Mouse (Mus musculus) stomach, postnatal 0 days (tissue): Measurements from ENCODE around the gene Rasal3. TPM values are rescaled to one million over a fixed set of nuclear protein-coding genes. Genes with fewer than 3 reads are reported as not detected.

Source experiments
- ATAC-seq: fragments of 200-750 bp; cut with Nextera tagmentation; 2 replicates; pipeline ENCODE4 v1.8.0; 2017; ENCODE audit not compliant: low FRiP score, low TSS enrichment
- DNase-seq: peaks from one replicate; pipeline ENCODE4 v3.0.0-alpha.2; 2016; ENCODE audit warnings: low spot score
- H3K27ac ChIP-seq: fragments of 300-500 bp; sonication (generic); replicated peaks from 2 replicates; pipeline ENCODE4 v1.5.1; 2014; ENCODE audit warnings: mild to moderate bottlenecking, control low read depth
- H3K27me3 ChIP-seq: fragments of 300-500 bp; sonication (generic); 2 replicates; pipeline ENCODE4 v1.6.1; 2014; ENCODE audit warnings: low read length; ENCODE audit not compliant: control insufficient read depth, insufficient read depth
- H3K36me3 ChIP-seq: fragments of 300-500 bp; sonication (generic); 2 replicates; pipeline ENCODE4 v1.6.1; 2014; ENCODE audit warnings: low read length, mixed read lengths; ENCODE audit not compliant: control insufficient read depth, insufficient read depth
- H3K4me1 ChIP-seq: fragments of 300-500 bp; sonication (generic); replicated peaks from 2 replicates; pipeline ENCODE4 v1.6.1; 2014; ENCODE audit warnings: antibody characterized with exemption; ENCODE audit not compliant: control insufficient read depth, insufficient read depth
- H3K4me2 ChIP-seq: fragments of 300-500 bp; sonication (generic); replicated peaks from 2 replicates; pipeline ENCODE4 v1.6.1; 2014; ENCODE audit warnings: low read depth, mild to moderate bottlenecking, control low read depth, moderate library complexity
- H3K4me3 ChIP-seq: fragments of 300-500 bp; sonication (generic); 2 replicates; pipeline ENCODE4 v1.5.1; 2014; ENCODE audit warnings: low read depth, low read length, control low read depth
- H3K9ac ChIP-seq: fragments of 300-500 bp; sonication (generic); 2 replicates; pipeline ENCODE4 v1.6.1; 2014; ENCODE audit warnings: mild to moderate bottlenecking, low read length, control low read depth, mixed read lengths
- H3K9me3 ChIP-seq: fragments of 300-500 bp; sonication (generic); 2 replicates; pipeline ENCODE4 v1.6.1; 2016; ENCODE audit warnings: low read length; ENCODE audit not compliant: control insufficient read depth
- CTCF ChIP-seq: IDR thresholded peaks from 2 replicates; pipeline ENCODE4 v1.5.1; 2016; ENCODE audit warnings: antibody characterized with exemption, low read depth, mild to moderate bottlenecking, moderate library complexity
- EP300 ChIP-seq: optimal IDR thresholded peaks from 2 replicates; pipeline ENCODE3; 2016; ENCODE audit warnings: antibody characterized with exemption
- WGBS: fragments of 180-500 bp; shearing (Covaris S2); extraction: QIAGEN DNeasy Blood & Tissue Kit; methylation state at CpG from one replicate; pipeline ENCODE4 v1.1.7; 2014; 5-methylcytosine and 5-hydroxymethylcytosine counted together
- microRNA-seq: library from miRNA; unstranded; fragments of <30 nt; microRNA quantifications from one replicate; pipeline ENCODE4, GENCODE M21; 2016
- polyA plus RNA-seq: library from polyadenylated mRNA; unstranded; fragments of >200 nt; fragmentation: Nextera tagmentation; extraction: Ambion mirVana; gene quantifications from 2 replicates; pipeline ENCODE4 v1.2.1, GENCODE M21; 2015

The Rasal3 gene
- polyA plus RNA-seq, 1 experiment from 2014 or later = 0.63 TPM

DNA sequence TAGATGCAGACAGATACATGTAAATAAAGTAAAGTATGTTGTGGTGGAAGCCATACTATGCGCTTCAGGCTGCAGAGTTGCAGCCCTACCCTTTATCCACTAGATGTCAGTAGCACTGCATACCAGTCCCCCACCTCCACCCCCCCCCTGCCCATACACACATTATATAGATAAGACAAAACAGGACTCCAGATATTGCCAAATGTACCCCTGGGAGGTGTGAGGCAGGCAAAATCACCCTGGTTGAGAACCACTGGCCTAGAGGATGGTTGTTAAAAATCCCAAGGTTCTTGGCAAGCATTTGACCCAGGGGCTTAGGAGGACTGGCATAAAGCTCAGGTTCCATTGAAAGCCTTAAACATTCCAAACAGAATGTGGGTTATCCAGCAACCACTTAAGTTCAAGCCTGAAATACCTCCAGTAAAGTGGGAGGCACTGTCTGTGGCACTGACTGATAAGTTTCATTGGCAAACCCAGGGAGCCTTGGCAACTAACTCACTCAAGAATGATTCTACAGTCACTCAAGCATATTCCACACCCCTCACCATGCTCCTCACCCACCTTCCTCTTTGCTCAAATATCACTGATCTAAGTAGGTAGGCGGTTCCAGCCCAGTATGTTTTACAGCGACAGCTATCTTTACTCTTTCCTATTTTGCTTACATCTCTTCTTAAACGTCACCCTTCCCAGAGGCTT is 54.2 kb downstream of the Rasal3 start:
- H3K36me3 ChIP-seq = peaks cover 2% of the 10 kb centered on the region; the same call in 1 of the 2 replicates
- H3K4me3 ChIP-seq = peak overlapping the region; percentile 93
- H3K4me1 ChIP-seq = peaks cover 3% of the 10 kb centered on the region; the same call in 1 of the 2 replicates
- 0 out of 2 replicates have a peak overlapping the region, but pooled peaks have one; percentile 18 for H3K9ac ChIP-seq
- no peaks in the 10 kb centered on the region for H3K27me3 ChIP-seq
- H3K9me3 ChIP-seq = no peaks in the 10 kb centered on the region
- TF ChIP-seq CTCF (peak; percentile 95), EP300 (no peak)
- H3K4me2 ChIP-seq = peak overlapping the region; percentile 92
- H3K27ac ChIP-seq = peak overlapping the region; percentile 14; the same call in 1 of the 2 replicates
- WGBS = 11% methylated on average over 4 of the region's 4 CpGs
- DNase-seq = peak; percentile 58
- ATAC-seq = 0 out of 2 replicates have a peak, but pooled peaks have one; percentile 14

DNA sequence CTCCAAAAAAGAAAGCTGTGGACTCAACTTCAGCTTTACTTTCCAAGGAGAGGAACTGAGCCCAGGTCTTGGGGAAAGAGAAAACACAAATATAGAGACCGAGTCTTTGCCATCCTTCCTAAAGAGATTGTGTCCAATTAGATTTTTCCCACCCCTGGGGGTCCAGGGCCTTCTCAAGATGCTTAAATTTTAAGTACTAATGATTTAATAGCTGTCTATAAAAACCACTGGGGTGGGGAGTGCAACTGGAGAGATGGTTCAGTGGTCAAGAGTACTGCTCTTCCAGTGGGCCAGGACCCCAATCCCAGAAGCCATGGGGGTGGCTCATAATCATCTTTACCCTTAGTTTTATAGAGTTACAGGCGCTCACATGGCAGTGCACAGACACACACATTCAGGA is 55.0 kb downstream of the Rasal3 start:
- DNase-seq = no peak
- ATAC-seq = no peak
- 90% methylated on average over 2 of the region's 2 CpGs for WGBS
- TF ChIP-seq EP300 = no peak
- TF ChIP-seq CTCF = no peak
- Histone ChIP-seq H3K9ac (no peak overlapping the region), H3K4me2 (no peak overlapping the region; the same call in 1 of the 2 replicates), H3K4me3 (no peak overlapping the region), H3K9me3 (no peaks in the 10 kb centered on the region), H3K27me3 (no peaks in the 10 kb centered on the region), H3K4me1 (peaks cover 3% of the 10 kb centered on the region; the same call in 1 of the 2 replicates), H3K27ac (no peak overlapping the region), H3K36me3 (0 out of 2 replicates have a peak, but pooled peaks cover 2% of the 10 kb centered on the region)

- ATAC-seq = no peak
- H3K27ac ChIP-seq = no peak overlapping the region
- no peaks in the 10 kb centered on the region for H3K27me3 ChIP-seq
- H3K9ac ChIP-seq = no peak overlapping the region
- TF ChIP-seq CTCF = no peak
- TF ChIP-seq EP300 = no peak
- H3K4me3 ChIP-seq = no peak overlapping the region
- H3K4me2 ChIP-seq = no peak overlapping the region
- H3K4me1 ChIP-seq = no peaks in the 10 kb centered on the region
- WGBS = 87% methylated on average over 1 of the region's 1 CpGs
- peaks cover 5% of the 10 kb centered on the region; the same call in 1 of the 2 replicates for H3K36me3 ChIP-seq
- no peaks in the 10 kb centered on the region for H3K9me3 ChIP-seq
- no peak for DNase-seq
These were observed 62.3 kb downstream of the Rasal3 start for GRCm38 (mm10) chr17:32341102-32341501.

Small RNA genes lying within 50 kb of the gene (microRNA-seq; reads per million reads assigned to microRNA genes)
- gene Gm22201 = not detected

Other genes starting within 250 kb of the Rasal3 start
- 3.9 and 4.0 TPM in 2 replicates for gene Notch3, start 236.7 kb downstream of the Rasal3 start, polyA plus RNA-seq
- 45.6 and 48.8 TPM in 2 replicates for gene Ephx3, start 214.0 kb downstream of the Rasal3 start, polyA plus RNA-seq
- gene Brd4, start 118.9 kb downstream of the Rasal3 start, polyA plus RNA-seq = 28.6 and 29.9 TPM in 2 replicates
- 30.3 and 31.0 TPM in 2 replicates for gene Akap8, start 82.3 kb downstream of the Rasal3 start, polyA plus RNA-seq
- 25.2 and 31.7 TPM in 2 replicates for gene Akap8l, start 53.0 kb downstream of the Rasal3 start, polyA plus RNA-seq
- gene Wiz, start 14.1 kb downstream of the Rasal3 start, polyA plus RNA-seq = 9.6 and 13.4 TPM in 2 replicates
- 0.10 and 0.16 TPM in 2 replicates for gene Pglyrp2, start 20.6 kb upstream of the Rasal3 start, polyA plus RNA-seq
- gene Cyp4f39, start 49.1 kb upstream of the Rasal3 start, polyA plus RNA-seq = 56.5 and 57.9 TPM in 2 replicates
- 3.5 and 3.8 TPM in 2 replicates for gene Cyp4f17, start 102.5 kb upstream of the Rasal3 start, polyA plus RNA-seq
- 18.3 and 18.6 TPM in 2 replicates for gene Cyp4f16, start 133.0 kb upstream of the Rasal3 start, polyA plus RNA-seq
- not detected in 2 replicates for gene Cyp4f37, start 217.7 kb upstream of the Rasal3 start, polyA plus RNA-seq